Mouse (Mus musculus) forebrain, embryonic 13.5 days (tissue): ENCODE measurements around the gene Spint2. TPM values are rescaled to one million over a fixed set of nuclear protein-coding genes. Genes with fewer than 3 reads are reported as not detected.

ENCODE experiments used
- ATAC-seq: fragments of 200-750 bp; cut with Nextera tagmentation; 2 replicates; pipeline ENCODE4 v1.8.0; 2017
- H3K27ac ChIP-seq: fragments of 300-500 bp; sonication (generic); 2 replicates; pipeline ENCODE4 v1.5.1; 2015; ENCODE audit warnings: inconsistent platforms, mild to moderate bottlenecking, moderate library complexity
- H3K27me3 ChIP-seq: fragments of 300-500 bp; sonication (generic); 2 replicates; pipeline ENCODE4 v1.6.1; 2015; ENCODE audit warnings: mild to moderate bottlenecking, inconsistent platforms
- H3K36me3 ChIP-seq: fragments of 300-500 bp; sonication (generic); 2 replicates; pipeline ENCODE4 v1.6.1; 2015; ENCODE audit warnings: mild to moderate bottlenecking, inconsistent platforms; ENCODE audit not compliant: poor library complexity, severe bottlenecking
- H3K4me1 ChIP-seq: fragments of 300-500 bp; sonication (generic); 2 replicates; pipeline ENCODE4 v1.6.1; 2015; ENCODE audit warnings: inconsistent platforms
- H3K4me2 ChIP-seq: fragments of 300-500 bp; sonication (generic); 2 replicates; pipeline ENCODE4 v1.6.1; 2015; ENCODE audit warnings: inconsistent platforms, mild to moderate bottlenecking, moderate library complexity
- H3K4me3 ChIP-seq: fragments of 300-500 bp; sonication (generic); 2 replicates; pipeline ENCODE4 v1.5.1; 2015; ENCODE audit warnings: mild to moderate bottlenecking, inconsistent platforms
- H3K9ac ChIP-seq: fragments of 300-500 bp; sonication (generic); 2 replicates; pipeline ENCODE4 v1.6.1; 2015; ENCODE audit warnings: mild to moderate bottlenecking, inconsistent platforms
- H3K9me3 ChIP-seq: fragments of 300-500 bp; sonication (generic); replicated peaks from 2 replicates; pipeline ENCODE4 v1.6.1; 2016; ENCODE audit warnings: inconsistent platforms
- WGBS: fragments of 180-500 bp; shearing (Covaris S2); methylation state at CpG from one replicate; pipeline ENCODE4 v1.1.7; 2015; 5-methylcytosine and 5-hydroxymethylcytosine counted together
- polyA plus RNA-seq: library from polyadenylated mRNA; unstranded; fragments of >200 nt; fragmentation: Nextera tagmentation; extraction: Ambion mirVana; gene quantifications from 2 replicates; pipeline ENCODE4 v1.2.1, GENCODE M21; 2015

Gene Spint2
- polyA plus RNA-seq, 1 experiment from 2014 or later: 30.1 TPM

- ATAC-seq: no peak
- Histone ChIP-seq H3K4me3 (no peak overlapping the region), H3K27me3 (no peaks in the 10 kb centered on the region), H3K36me3 (peaks cover 48% of the 10 kb centered on the region), H3K9ac (peak overlapping the region; percentile 4; the same call in 1 of the 2 replicates), H3K27ac (peak overlapping the region; percentile 59; the same call in 1 of the 2 replicates), H3K4me1 (peaks cover 92% of the 10 kb centered on the region), H3K4me2 (peak overlapping the region; percentile 46), H3K9me3 (no peaks in the 10 kb centered on the region)
- 7% methylated on average over 8 of the region's 9 CpGs for WGBS
Measured at GRCm38 (mm10) chr7:29313051-29313450, 31.3 kb upstream of the Spint2 start.

GRCm38 (mm10) chr7:29309749-29310148 is 28.0 kb upstream of the Spint2 start:
- peaks cover 86% of the 10 kb centered on the region for H3K4me1 ChIP-seq
- peak overlapping the region; percentile 70 for H3K27ac ChIP-seq

GRCm38 (mm10) chr7:29309221-29309721 is 27.6 kb upstream of the Spint2 start:
- H3K4me1 ChIP-seq: peaks cover 81% of the 10 kb centered on the region
- H3K27me3 ChIP-seq: no peaks in the 10 kb centered on the region
- peak overlapping the region; percentile 70 for H3K27ac ChIP-seq
- ATAC-seq: no peak
- H3K36me3 ChIP-seq: peaks cover 32% of the 10 kb centered on the region
- H3K4me3 ChIP-seq: peak overlapping the region; percentile 76
- peak overlapping the region; percentile 75 for H3K9ac ChIP-seq
- under 1% methylated on average over 36 of the region's 36 CpGs for WGBS
- peak overlapping the region; percentile 91 for H3K4me2 ChIP-seq
- no peaks in the 10 kb centered on the region for H3K9me3 ChIP-seq

More at GRCm38 (mm10) chr7:29309749-29310148, 28.0 kb upstream of the Spint2 start:
- peaks cover 34% of the 10 kb centered on the region for H3K36me3 ChIP-seq
- no peaks in the 10 kb centered on the region for H3K27me3 ChIP-seq
- peak overlapping the region; percentile 76 for H3K4me3 ChIP-seq
- H3K9me3 ChIP-seq: no peaks in the 10 kb centered on the region
- no peak for ATAC-seq
- H3K9ac ChIP-seq: peak overlapping the region; percentile 75
- 4% methylated on average over 5 of the region's 5 CpGs for WGBS
- H3K4me2 ChIP-seq: peak overlapping the region; percentile 91

- H3K9me3 ChIP-seq: no peaks in the 10 kb centered on the region
- peaks cover 23% of the 10 kb centered on the region for H3K36me3 ChIP-seq
- peak overlapping the region; percentile 91 for H3K4me2 ChIP-seq
- ATAC-seq: peak; percentile 71
- H3K27ac ChIP-seq: peak overlapping the region; percentile 95
- H3K9ac ChIP-seq: peak overlapping the region; percentile 75
- peaks cover 68% of the 10 kb centered on the region for H3K4me1 ChIP-seq
- WGBS: under 1% methylated on average over 42 of the region's 42 CpGs
- no peaks in the 10 kb centered on the region for H3K27me3 ChIP-seq
- H3K4me3 ChIP-seq: peak overlapping the region; percentile 76
Measured at GRCm38 (mm10) chr7:29307350-29308104, 25.8 kb upstream of the Spint2 start.

GRCm38 (mm10) chr7:29306619-29307018 is 24.9 kb upstream of the Spint2 start:
- H3K36me3 ChIP-seq: peaks cover 14% of the 10 kb centered on the region
- H3K4me1 ChIP-seq: peaks cover 64% of the 10 kb centered on the region
- 22% methylated on average over 7 of the region's 7 CpGs for WGBS
- H3K9ac ChIP-seq: peak overlapping the region; percentile 89; the same call in 1 of the 2 replicates
- H3K27ac ChIP-seq: peak overlapping the region; percentile 95
- ATAC-seq: peak; percentile 7; the same call in 1 of the 2 replicates
- no peaks in the 10 kb centered on the region for H3K27me3 ChIP-seq
- H3K9me3 ChIP-seq: no peaks in the 10 kb centered on the region
- H3K4me2 ChIP-seq: peak overlapping the region; percentile 91
- H3K4me3 ChIP-seq: peak overlapping the region; percentile 76

- Histone ChIP-seq H3K27ac (peak overlapping the region; percentile 95), H3K4me2 (peak overlapping the region; percentile 91), H3K4me3 (peak overlapping the region; percentile 75), H3K27me3 (no peaks in the 10 kb centered on the region), H3K9me3 (no peaks in the 10 kb centered on the region), H3K36me3 (peaks cover 8% of the 10 kb centered on the region), H3K4me1 (peaks cover 62% of the 10 kb centered on the region), H3K9ac (peak overlapping the region; percentile 89; the same call in 1 of the 2 replicates)
- 14% methylated on average over 7 of the region's 7 CpGs for WGBS
- no peak for ATAC-seq
Measured at GRCm38 (mm10) chr7:29306108-29306507, 24.4 kb upstream of the Spint2 start.

- 10% methylated on average over 9 of the region's 9 CpGs for WGBS
- no peaks in the 10 kb centered on the region for H3K9me3 ChIP-seq
Measured at GRCm38 (mm10) chr7:29305263-29305988, 23.7 kb upstream of the Spint2 start.

GRCm38 (mm10) chr7:29304463-29305262 is 23.0 kb upstream of the Spint2 start:
- Histone ChIP-seq H3K36me3 (0 out of 2 replicates have a peak, but pooled peaks cover 2% of the 10 kb centered on the region), H3K4me1 (peaks cover 48% of the 10 kb centered on the region)
- ATAC-seq: no peak

More at GRCm38 (mm10) chr7:29305263-29305988, 23.7 kb upstream of the Spint2 start:
- H3K4me3 ChIP-seq: peak overlapping the region; percentile 75
- no peaks in the 10 kb centered on the region for H3K27me3 ChIP-seq
- 0 out of 2 replicates have a peak, but pooled peaks cover 4% of the 10 kb centered on the region for H3K36me3 ChIP-seq
- peak overlapping the region; percentile 89 for H3K9ac ChIP-seq
- peak overlapping the region; percentile 91 for H3K4me2 ChIP-seq
- ATAC-seq: no peak
- peak overlapping the region; percentile 95 for H3K27ac ChIP-seq
- peaks cover 55% of the 10 kb centered on the region for H3K4me1 ChIP-seq

GRCm38 (mm10) chr7:29303738-29304462 is 22.2 kb upstream of the Spint2 start, which contains the start of gene Dpf1:
Gene Dpf1, plus strand, starts transcription at chr7:29303951.
- Histone ChIP-seq H3K27me3 (no peaks in the 10 kb centered on the region), H3K27ac (peak within 1 kb of the TSS; percentile 95), H3K4me3 (peak within 1 kb of the TSS; percentile 75), H3K4me2 (peak within 1 kb of the TSS; percentile 91), H3K9ac (peak within 1 kb of the TSS; percentile 89), H3K9me3 (no peaks in the 10 kb centered on the region), H3K4me1 (peaks cover 40% of the 10 kb centered on the region), H3K36me3 (no peaks in the 10 kb centered on the region)
- ATAC-seq: peak; percentile 93
- WGBS: under 1% methylated on average over 48 of the region's 67 CpGs

More at GRCm38 (mm10) chr7:29304463-29305262, 23.0 kb upstream of the Spint2 start:
- Histone ChIP-seq H3K27ac (peak overlapping the region; percentile 95), H3K4me2 (peak overlapping the region; percentile 91), H3K9me3 (no peaks in the 10 kb centered on the region), H3K27me3 (no peaks in the 10 kb centered on the region), H3K4me3 (peak overlapping the region; percentile 75), H3K9ac (peak overlapping the region; percentile 89)
- WGBS: 0% methylated on average over 29 of the region's 48 CpGs

GRCm38 (mm10) chr7:29302641-29303040 is 20.9 kb upstream of the Spint2 start:
- 65% methylated on average over 7 of the region's 7 CpGs for WGBS
- Histone ChIP-seq H3K36me3 (no peaks in the 10 kb centered on the region), H3K9ac (no peak overlapping the region), H3K4me1 (peaks cover 32% of the 10 kb centered on the region), H3K27ac (no peak overlapping the region), H3K4me3 (no peak overlapping the region), H3K9me3 (no peaks in the 10 kb centered on the region), H3K4me2 (no peak overlapping the region), H3K27me3 (no peaks in the 10 kb centered on the region)
- no peak for ATAC-seq
